Mouse (Mus musculus) fibroblast of lung, adult 2 months (primary cell): ENCODE data around the gene Slc7a7.

Experiments used
- DNase-seq: peaks from one replicate; pipeline ENCODE4 v3.0.0-alpha.2; 2011; ENCODE audit warnings: low read depth

The Slc7a7 gene

DNA sequence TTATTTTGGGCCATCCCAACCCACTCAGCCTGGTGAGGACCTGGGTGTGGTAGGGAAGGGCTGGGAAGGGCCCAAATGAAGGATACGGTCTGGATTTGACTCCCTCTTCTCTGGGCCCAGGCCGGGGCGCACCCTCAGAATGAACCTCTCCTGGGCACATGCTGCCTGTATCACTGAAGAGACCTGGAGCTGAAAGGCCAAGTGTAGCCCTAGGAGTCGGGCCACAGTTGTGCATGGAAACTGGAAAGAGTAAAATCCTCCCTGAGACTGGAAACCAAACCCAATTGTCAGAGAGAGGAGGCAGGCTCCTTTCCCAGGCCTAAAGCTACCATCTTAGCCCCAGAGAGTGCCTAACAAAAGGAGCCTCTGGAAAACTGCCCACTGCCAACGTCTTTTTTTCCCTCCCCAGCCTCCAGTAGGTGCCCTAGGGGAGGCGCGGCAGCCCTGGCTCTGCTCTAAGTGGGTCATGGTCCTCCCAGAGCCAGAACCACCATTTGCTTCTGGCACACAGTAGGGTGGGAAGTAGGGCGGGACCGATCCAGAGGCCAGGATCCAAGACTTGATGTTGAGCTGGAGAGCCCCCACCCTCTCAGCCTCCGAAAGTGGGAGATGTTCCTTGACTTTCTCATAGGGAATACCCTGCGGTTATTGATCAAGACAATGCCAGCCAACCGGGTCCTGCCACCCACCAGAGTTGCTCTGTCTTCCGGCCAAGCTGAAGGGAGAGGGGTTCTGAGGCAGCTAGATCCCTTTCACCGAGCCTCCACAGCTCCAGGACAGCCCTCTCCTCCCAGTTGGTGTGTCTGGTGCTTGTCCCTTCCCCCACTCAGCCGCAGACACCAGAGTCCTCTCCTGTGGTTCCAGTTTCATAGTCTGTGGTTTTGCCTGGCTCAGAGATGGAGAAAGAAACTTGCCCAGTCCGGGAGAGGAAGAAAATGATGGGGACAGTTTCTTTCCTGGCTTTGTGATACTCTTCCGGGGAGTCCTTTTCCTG is 15.6 kb upstream of the Slc7a7 start:
- no peak for DNase-seq

DNA sequence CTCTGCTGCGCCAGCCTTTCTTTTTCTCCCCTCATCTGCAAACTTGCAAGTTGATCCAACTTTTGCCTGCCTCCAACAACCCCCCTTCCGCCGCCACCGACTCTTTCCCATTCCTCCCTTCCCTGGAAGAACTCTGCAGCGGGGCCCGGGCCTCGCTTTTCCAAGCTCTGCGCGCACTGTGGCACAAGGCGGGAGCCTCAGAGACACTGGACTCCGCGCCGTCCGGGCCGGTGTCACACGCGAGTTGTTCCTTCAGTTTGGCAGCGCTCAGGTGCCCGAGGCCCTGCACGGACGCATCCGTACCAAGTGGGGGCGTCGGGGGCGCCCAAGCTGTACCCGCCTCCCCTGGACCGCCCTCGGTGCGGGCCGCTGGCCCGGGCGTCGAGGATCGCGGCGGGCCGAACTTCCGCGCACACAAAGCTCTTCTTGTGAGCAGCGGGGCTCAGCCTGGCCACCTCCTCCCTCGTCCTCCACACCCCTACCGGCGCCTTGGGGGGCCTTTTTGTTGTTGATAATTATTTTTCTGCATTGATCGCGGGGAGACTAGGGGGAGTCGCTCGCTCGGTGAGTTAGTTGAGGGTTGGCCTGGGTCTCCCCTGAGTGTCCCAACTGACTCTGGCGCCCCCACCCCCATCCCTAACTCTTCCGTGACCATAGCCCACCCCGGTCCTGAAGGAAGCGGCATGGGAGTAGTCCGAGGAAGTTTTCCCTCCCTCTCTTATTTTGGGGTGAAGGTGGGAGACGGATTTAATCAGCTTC is 14.7 kb upstream of the Slc7a7 start:
- DNase-seq = no peak

DNA sequence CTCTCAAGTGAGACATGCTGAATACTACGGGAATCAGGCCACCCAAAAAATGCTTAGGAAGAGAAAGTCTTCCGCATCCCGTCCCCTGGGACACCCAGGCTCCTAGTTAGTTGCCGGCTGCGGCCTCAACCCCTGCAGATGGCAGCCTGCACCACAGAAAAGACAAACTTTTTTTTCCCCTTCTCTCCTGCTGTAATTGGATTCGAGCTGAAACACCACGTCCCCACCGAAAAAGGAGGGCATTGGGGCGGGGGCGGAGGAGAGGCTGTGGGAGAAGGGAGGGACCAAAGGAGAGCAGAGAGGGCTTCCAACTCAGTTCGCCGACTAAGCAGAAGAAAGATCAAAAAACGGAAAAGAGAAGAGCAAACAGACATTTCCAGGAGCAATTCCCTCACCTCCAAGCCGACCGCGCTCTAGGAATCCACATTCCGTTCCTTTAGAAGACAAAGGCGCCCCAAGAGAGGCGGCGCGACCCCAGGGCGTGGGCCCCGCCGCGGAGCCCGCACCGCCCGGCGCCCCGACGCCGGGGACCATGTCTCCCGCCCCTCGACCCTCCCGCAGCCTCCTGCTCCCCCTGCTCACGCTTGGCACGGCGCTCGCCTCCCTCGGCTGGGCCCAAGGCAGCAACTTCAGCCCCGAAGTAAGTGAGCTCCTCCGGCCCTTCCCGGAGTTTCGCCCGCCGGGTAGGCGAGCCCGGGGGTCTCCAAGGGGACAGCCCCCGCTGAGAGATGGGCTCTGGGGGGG is 13.9 kb upstream of the Slc7a7 start, which contains the start of gene Mmp14:
Gene Mmp14, plus strand, starts transcription at position 279 of the 744 bp plus-strand sequence.
- peak; percentile 83 for DNase-seq

DNA sequence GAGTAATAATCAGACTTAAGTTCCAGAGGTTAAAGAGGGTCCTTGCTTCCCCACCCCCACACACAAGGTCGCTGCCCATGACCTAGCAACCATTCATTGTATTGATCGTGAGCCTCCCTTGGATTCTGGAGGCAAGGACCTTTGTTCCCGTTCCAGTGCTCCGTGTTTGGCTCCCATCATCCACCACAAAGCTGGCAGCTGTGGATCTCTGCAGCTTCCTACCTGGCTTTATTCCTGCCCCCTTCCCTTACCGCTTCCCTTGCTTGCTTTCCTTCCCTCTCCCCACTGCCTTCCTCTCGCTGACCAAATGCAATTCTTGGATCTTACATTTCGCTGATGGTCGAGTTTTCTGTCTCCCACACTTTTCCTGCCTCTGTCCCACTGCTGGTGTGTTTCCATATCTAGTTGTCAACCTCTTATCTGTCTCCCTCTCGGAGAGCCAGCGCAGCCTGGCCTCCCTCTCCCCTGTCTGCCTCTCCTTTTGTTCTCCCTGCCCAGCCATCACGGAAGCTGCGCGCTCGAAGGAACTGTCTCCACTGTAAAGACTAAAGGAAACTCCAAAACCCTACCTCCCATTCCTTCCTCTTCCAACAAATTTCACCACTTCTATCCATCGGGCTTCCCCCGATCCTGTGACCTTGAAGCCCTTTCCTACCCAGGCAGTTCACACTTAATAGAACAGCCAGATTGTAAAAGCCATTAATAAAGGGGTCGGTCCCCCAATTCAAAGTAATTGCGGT is 13.0 kb upstream of the Slc7a7 start:
- DNase-seq = no peak

DNA sequence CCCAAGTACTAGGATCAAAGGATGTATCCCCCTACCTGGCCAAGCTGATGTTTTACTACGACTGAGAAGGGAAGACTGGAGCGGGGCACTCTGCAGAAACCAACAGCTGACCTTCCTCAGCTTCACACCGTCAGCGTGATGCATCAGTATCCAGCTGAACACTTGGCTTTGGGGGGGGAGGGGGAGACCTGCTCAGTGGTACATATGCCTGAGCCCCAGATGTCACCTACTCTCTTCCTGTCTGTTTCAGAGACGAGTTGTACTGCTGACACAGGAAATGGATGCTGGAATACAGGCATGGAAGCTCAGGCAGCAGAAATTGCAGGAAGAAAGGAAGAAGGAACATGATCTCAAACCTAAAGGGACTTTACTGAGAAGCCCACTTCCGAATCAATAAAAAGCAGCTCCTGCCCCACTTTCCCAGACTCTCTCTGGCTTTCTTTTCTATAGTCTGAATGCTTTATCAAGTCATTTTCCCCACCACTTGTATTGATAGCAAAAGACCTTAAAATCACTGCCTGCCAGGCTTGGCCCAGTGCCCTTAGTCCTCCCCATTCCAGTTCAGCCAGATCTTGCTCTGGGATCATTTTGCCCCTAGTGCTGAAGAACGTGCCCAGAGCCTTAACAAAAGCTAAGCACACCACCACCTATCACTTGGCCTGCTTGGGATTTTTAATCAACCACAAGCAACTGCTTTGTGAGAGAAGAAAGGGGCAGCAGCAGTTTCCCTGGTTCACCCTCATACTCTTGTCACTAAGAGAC is 11.9 kb upstream of the Slc7a7 start:
- DNase-seq = no peak

DNA sequence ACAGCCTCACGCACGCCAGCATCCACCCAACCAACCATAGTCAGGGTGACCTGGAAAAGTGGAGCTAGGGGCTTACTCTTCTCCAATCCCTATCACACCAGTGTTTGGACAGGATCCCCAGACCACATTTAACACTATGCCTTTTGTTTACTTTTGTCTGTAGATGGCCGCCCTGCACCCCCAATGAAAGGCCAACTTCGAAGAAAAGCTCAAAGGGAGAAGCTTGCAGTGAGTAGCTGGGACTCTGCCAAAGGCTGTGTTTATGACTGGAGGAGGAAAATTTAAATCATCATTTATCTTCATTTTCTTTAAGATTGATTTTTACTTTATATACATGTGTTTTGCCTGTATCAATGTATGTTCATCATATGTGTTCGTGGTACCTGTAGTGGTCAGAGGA is 10.8 kb upstream of the Slc7a7 start:
- DNase-seq = no peak

DNA sequence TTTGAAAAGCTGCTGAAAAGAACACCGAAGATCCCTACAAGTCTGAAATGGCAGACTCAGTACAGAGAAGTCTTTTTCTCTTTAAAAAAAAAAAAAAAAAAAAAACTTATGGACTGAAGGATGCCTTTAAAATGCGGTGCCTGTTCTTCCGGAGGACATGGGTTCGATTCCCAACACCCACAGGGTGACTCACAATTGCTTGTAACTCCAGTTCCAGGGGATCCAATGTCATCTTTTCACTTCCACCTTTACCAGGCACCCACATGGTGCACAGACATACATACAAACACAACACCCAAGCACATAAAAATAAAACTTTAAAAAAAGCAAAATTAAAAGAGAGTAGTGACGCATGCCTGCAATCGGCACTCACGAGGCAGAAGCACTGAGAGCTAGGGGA is 10.1 kb upstream of the Slc7a7 start:
- no peak for DNase-seq

DNA sequence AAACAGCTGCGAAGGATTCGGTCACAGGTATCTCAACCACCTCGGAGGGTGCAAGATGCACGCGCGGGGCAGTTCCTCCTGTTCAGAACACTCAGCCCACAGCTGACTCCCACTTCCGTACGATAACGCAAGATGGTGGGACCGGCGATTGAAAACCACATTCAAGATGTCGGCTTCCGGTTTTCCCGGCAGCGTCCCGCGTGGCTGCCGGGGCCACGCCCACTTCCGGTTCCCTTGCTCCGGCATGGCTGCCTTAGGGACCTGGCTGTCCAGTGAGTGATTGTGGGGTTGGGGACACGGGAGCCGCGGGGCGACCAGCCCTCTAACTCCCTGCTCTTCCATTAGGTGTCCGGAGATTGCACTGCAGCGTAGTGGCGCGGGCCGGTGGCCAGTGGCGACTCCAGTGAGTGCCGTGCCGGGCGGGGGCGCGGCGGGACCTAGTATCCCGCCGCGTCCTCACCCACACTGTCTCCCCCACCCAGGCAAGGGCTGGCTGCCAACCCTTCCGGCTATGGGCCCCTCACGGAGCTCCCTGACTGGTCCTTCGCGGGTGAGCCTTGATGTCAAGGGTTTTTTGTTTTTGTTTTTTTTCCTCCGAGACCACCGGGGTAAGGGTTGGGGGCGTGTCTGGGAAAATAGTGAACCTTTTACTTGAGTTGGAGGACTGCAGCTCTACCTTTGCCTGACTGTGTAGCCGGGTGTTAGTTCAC is 9.3 kb upstream of the Slc7a7 start, which contains the start of gene Mrpl52:
Gene Mrpl52, plus strand, starts transcription at position 221 of the 710 bp plus-strand sequence.
- no peak for DNase-seq

DNA sequence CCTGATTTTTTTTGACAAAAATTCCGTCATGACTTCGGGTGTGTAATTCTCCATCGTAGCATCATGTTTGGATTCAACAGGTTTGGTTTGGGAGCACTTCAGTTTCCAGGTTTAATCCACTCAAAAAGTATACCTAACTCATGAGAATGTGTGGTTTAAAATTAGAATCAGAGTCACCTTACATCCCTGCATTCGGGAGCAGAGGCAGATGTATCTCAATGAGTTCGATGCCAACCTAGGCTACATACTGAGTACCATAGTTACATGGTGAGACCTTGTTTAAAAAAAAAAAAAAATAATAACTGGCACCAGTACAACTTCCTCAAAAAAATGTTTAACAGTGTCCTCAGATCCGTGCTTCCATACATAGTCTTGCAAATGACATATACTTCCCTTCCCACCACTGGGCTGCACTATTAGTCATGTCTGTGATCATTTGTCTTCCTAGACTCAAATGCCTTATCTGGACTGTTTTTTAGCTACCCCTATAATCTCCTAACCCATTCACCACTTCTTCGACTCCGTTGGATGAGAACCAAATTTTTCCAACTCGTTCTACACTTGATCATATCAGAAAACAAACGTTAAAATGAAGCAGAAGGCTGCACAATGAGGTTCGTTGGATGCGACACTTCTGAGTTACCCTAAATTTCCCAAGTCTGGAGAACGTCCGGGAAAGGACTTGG is 8.6 kb upstream of the Slc7a7 start:
- no peak for DNase-seq

DNA sequence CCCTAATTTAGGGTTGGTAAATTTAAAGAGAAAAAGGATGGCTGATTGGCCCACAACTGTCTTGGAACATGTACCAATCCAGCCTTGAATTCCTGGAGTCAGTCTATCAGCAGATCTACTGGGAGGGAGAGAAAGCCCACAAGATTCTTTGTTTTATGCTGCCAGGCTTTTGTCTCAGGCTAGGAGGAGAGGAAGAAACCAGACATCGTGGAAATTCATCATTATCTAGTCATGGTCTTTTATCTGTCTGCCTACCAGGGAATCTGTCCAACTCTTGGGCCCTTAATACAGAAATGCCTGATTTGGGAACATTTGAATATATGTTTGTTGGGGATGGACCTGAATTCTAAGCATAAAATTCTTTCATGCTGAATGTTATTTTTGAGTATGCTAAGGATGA is 8.0 kb upstream of the Slc7a7 start:
- no peak for DNase-seq

DNA sequence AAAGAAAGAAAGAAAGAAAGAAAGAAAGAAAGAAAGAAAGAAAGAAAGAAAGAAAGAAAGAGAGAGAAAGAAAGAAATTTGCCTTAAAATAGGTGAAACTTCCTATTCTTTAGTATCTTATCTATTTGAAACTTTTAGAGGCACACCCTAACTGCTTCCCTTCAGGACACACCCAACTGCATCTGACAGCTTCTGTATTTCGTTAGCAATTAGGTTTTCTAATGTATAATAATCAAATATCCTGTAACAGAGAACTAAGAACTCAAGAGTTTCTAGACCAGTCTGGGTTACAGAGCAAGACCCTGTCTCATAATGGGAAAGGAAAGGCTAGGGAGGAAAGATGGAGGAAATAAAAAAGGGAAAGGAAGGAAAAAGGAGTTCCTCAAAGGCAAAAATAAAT is 7.1 kb upstream of the Slc7a7 start:
- DNase-seq = no peak

DNA sequence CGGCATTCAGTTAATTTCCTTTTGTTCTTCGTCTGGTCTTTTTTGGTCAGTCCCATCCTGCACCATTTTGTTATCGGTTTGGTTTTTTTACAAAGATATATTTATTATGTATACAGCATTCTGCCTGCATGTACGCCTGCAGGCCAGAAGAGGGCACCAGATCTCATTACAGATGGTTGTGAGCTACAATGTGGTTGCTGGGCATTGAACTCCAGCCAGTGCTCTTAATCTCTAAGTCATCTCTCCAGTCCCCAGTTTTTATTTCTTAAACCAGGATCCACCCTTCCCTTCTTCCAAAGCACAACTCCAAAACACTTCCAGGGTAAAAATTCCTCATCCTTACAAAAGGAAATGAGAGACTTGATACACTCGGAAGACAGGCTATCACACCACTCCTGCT is 5.8 kb upstream of the Slc7a7 start:
- DNase-seq = no peak

DNA sequence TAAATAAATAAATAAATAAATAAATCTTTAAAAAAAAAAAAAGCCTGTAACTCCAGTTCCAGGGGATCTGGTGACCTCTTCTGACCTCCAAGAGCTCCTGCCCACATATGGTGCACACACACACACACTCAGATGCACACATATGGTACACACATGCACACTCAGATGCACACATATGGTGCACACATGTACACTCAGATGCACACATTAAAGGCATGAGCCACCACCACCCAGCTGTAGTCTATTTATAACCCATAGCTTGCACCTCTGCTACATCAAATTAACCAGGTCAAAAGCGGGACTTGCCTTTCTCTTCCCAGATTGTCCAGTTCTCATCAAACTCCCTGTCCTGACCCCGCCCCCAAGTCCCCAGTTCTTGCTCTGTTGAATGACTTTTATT is 3.4 kb upstream of the Slc7a7 start:
- DNase-seq = no peak

DNA sequence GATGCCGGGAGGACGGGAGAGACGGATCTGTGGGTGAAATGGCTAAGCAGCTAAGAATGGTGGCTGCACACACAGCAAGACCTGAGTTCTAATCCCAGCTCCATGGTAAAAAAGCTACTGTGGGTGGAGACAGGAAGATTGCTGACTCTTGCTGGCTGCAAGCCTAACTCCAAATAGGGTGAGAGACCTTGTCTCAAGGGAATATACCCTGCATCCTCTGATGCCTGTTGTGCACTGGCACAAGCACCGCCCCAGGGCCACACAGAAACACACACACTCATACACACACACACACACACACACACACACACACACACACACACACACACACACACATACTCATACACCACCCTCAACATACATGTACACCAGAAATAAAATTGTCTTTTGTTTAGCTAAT is 750 bp downstream of the Slc7a7 start:
- DNase-seq = no peak

DNA sequence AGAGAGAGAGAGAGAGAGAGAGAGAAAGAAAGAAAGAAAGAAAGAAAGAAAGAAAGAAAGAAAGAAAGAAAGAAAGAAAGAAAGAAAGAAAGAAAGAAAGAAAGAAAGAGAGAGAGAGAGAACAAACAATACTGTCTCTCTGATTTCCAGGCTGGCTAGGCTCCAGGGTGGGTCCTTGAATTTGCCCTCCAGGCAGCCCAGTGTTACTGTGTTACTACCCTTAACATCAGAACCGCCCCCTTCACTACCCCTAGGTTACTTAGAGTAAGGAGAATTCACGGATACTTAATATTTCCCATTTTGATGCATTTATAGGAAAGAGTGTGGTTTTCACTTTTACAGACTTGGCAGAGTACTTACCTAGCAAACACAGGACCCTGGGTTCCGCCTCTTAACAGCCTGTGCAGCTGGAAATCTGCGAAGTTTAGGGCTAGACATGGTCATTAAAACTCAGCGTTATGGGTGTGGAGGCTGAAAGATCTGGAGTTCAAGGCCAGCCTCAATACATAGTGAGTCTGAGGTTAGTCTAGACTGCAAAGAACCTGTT is 1.3 kb downstream of the Slc7a7 start:
- no peak for DNase-seq

DNA sequence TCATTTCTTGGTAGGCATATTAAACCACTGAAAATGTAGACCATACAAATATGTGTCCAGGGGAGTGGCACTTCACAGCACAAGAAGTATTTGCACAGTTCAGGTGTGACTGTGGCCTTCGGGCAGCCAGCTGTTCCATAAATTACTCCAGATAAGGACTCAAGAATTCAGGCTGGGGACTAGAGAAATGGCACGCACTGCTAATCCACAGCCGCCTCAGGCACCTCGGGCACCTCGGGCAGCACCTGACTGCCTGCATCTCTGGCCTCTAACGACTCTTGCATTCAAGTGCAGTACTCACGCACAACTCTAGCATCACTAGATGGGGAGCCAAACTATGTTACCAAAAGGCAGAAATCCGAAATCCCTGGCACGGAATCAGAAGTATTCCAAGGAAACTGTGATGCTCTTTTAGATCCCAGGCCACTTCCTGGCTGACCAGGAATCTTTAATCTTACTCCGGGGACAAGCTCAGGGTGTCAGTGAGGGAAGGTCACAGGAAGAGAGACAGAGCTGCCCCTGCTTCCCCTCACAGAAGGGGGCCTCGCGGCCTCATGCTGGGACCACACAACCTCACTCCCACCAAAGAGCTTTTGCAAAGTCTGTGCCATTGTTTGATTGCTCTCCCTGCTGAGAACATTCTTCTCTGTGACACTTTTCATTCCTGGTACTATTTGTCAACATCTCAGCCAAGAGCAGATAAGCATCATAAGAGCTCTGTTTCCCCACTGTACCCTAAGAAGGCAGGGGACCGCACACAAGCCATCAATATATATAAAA is 2.1 kb downstream of the Slc7a7 start:
- DNase-seq = no peak

DNA sequence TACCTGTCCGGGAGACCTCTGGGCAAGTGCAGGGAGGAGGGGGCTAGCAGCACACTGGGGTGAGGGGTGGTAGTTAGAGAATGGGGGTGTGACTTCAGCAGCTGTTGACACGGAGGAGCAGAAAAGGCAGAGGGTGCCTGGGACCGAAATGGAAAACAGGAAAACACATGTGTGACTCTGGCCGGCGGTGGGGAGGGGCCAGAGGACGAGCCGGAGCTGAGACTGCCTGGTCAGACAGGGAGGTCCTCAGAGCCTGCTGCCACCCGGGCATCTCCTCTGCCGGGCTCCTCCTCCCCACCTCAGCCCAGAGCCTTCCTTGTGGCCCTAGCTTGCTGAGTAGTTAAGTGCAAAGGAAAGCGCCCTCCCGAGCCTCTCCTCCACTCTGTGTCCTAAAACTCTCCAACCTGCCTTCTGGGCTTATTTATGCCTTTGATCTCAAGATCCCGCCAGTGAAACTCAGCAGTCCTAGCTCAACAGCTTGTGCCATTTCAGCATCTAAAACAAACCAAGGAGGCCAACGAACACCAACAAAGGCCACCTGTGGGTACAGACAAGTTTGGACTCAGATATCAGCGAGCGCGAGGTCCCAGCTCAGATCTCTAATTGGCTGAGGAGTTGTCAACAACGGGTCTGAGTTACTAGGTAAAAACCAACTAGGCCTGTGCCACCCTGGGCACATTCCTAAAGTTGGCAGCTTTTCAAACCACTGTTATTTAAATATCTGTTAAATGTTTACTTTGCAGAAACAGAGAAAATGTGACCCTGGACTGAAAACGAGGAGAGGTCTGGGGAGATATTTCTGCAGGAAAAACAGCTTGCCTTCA is 3.5 kb downstream of the Slc7a7 start:
- no peak for DNase-seq
